Mouse (Mus musculus) spleen, adult 2 months (tissue): ENCODE measurements around the gene Rmnd5a.

Experiments
- CTCF ChIP-seq: fragments of 200-500 bp; IDR thresholded peaks from 2 replicates; pipeline ENCODE4 v1.5.1; 2011; ENCODE audit warnings: mild to moderate bottlenecking, inconsistent platforms; ENCODE audit not compliant: insufficient read depth, insufficient read length, insufficient replicate concordance; ENCODE audit errors: extremely low read depth
- POLR2A ChIP-seq: fragments of 200-500 bp; IDR thresholded peaks from 2 replicates; pipeline ENCODE4 v1.6.1; 2011; ENCODE audit warnings: low read depth, low read length, inconsistent platforms

- TF ChIP-seq CTCF = no peak
- no peak for TF ChIP-seq POLR2A
These were observed 12.4 kb upstream of the Rmnd5a start for GRCm38 (mm10) chr6:71452792-71453191.
